Mouse (Mus musculus) midbrain, embryonic 13.5 days (tissue): Measurements from ENCODE around the gene Thnsl2. TPM values are rescaled to one million over a fixed set of nuclear protein-coding genes. Genes with fewer than 3 reads are reported as not detected.

Experiments used
- ATAC-seq: fragments of 200-750 bp; cut with Nextera tagmentation; 2 replicates; pipeline ENCODE4 v1.8.0; 2017; ENCODE audit warnings: mild to moderate bottlenecking, moderate TSS enrichment, moderate library complexity
- H3K27ac ChIP-seq: fragments of 300-500 bp; sonication (generic); 2 replicates; pipeline ENCODE4 v1.5.1; 2015; ENCODE audit warnings: inconsistent platforms, mild to moderate bottlenecking, moderate library complexity
- H3K27me3 ChIP-seq: fragments of 300-500 bp; sonication (generic); 2 replicates; pipeline ENCODE4 v1.6.1; 2015; ENCODE audit warnings: mild to moderate bottlenecking, inconsistent platforms
- H3K36me3 ChIP-seq: fragments of 300-500 bp; sonication (generic); 2 replicates; pipeline ENCODE4 v1.6.1; 2015; ENCODE audit warnings: mild to moderate bottlenecking, inconsistent platforms
- H3K4me1 ChIP-seq: fragments of 300-500 bp; sonication (generic); replicated peaks from 2 replicates; pipeline ENCODE4 v1.6.1; 2015; ENCODE audit warnings: inconsistent platforms
- H3K4me2 ChIP-seq: fragments of 300-500 bp; sonication (generic); replicated peaks from 2 replicates; pipeline ENCODE4 v1.6.1; 2015; ENCODE audit warnings: moderate library complexity, mild to moderate bottlenecking, inconsistent platforms
- H3K4me3 ChIP-seq: fragments of 300-500 bp; sonication (generic); replicated peaks from 2 replicates; pipeline ENCODE4 v1.5.1; 2015; ENCODE audit warnings: mild to moderate bottlenecking, inconsistent platforms
- H3K9ac ChIP-seq: fragments of 300-500 bp; sonication (generic); replicated peaks from 2 replicates; pipeline ENCODE4 v1.6.1; 2015; ENCODE audit warnings: mild to moderate bottlenecking, inconsistent platforms
- H3K9me3 ChIP-seq: fragments of 300-500 bp; sonication (generic); 2 replicates; pipeline ENCODE4 v1.6.1; 2016; ENCODE audit warnings: mild to moderate bottlenecking, inconsistent platforms
- WGBS: fragments of 180-500 bp; shearing (Covaris S2); methylation state at CpG from one replicate; pipeline ENCODE4 v1.1.7; 2015; 5-methylcytosine and 5-hydroxymethylcytosine counted together
- polyA plus RNA-seq: library from polyadenylated mRNA; unstranded; fragments of >200 nt; fragmentation: Nextera tagmentation; extraction: Ambion mirVana; gene quantifications from 2 replicates; pipeline ENCODE4 v1.2.1, GENCODE M21; 2015

Gene Thnsl2
- polyA plus RNA-seq, 1 experiment from 2014 or later: 3.9 TPM

GRCm38 (mm10) chr6:71156674-71157326, 12.6 kb upstream of the Thnsl2 start:
- ATAC-seq: no peak
- H3K9me3 ChIP-seq: no peaks in the 10 kb centered on the region
- no peak overlapping the region for H3K4me2 ChIP-seq
- no peak overlapping the region for H3K27ac ChIP-seq
- H3K4me1 ChIP-seq: no peaks in the 10 kb centered on the region
- no peaks in the 10 kb centered on the region for H3K27me3 ChIP-seq
- WGBS: 70% methylated on average over 5 of the region's 5 CpGs
- no peaks in the 10 kb centered on the region for H3K36me3 ChIP-seq
- H3K9ac ChIP-seq: no peak overlapping the region
- H3K4me3 ChIP-seq: no peak overlapping the region

- H3K4me1 ChIP-seq: peaks cover 5% of the 10 kb centered on the region; the same call in 1 of the 2 replicates
- no peak for ATAC-seq
- H3K4me2 ChIP-seq: no peak overlapping the region
- 86% methylated on average over 6 of the region's 6 CpGs for WGBS
- no peaks in the 10 kb centered on the region for H3K36me3 ChIP-seq
- H3K9ac ChIP-seq: no peak overlapping the region
- H3K27ac ChIP-seq: no peak overlapping the region
- H3K9me3 ChIP-seq: no peaks in the 10 kb centered on the region
- H3K27me3 ChIP-seq: no peaks in the 10 kb centered on the region
- H3K4me3 ChIP-seq: no peak overlapping the region
Observed at GRCm38 (mm10) chr6:71154861-71155260, 10.6 kb upstream of the Thnsl2 start.

GRCm38 (mm10) chr6:71153486-71153885, 9.2 kb upstream of the Thnsl2 start:
- WGBS: 89% methylated on average over 4 of the region's 4 CpGs
- H3K4me1 ChIP-seq: peaks cover 5% of the 10 kb centered on the region; the same call in 1 of the 2 replicates
- no peaks in the 10 kb centered on the region for H3K36me3 ChIP-seq
- H3K9ac ChIP-seq: no peak overlapping the region
- H3K9me3 ChIP-seq: no peaks in the 10 kb centered on the region
- no peaks in the 10 kb centered on the region for H3K27me3 ChIP-seq
- H3K27ac ChIP-seq: no peak overlapping the region
- no peak overlapping the region for H3K4me2 ChIP-seq
- no peak for ATAC-seq
- no peak overlapping the region for H3K4me3 ChIP-seq

- Histone ChIP-seq H3K9me3 (no peaks in the 10 kb centered on the region), H3K27ac (no peak overlapping the region), H3K36me3 (no peaks in the 10 kb centered on the region), H3K4me3 (no peak overlapping the region), H3K9ac (no peak overlapping the region), H3K27me3 (no peaks in the 10 kb centered on the region), H3K4me2 (no peak overlapping the region), H3K4me1 (peaks cover 5% of the 10 kb centered on the region; the same call in 1 of the 2 replicates)
- WGBS: 22% methylated on average over 10 of the region's 10 CpGs
- ATAC-seq: no peak
Observed at GRCm38 (mm10) chr6:71151098-71151497, 6.9 kb upstream of the Thnsl2 start.

GRCm38 (mm10) chr6:71149534-71149933, 5.3 kb upstream of the Thnsl2 start:
- Histone ChIP-seq H3K36me3 (no peaks in the 10 kb centered on the region), H3K4me3 (no peak overlapping the region), H3K4me1 (peaks cover 5% of the 10 kb centered on the region; the same call in 1 of the 2 replicates), H3K9ac (no peak overlapping the region), H3K27ac (no peak overlapping the region), H3K9me3 (no peaks in the 10 kb centered on the region), H3K27me3 (no peaks in the 10 kb centered on the region), H3K4me2 (no peak overlapping the region)
- peak; percentile 76 for ATAC-seq
- 20% methylated on average over 5 of the region's 5 CpGs for WGBS

- Histone ChIP-seq H3K9ac (no peak overlapping the region), H3K27ac (no peak overlapping the region), H3K9me3 (no peaks in the 10 kb centered on the region), H3K4me2 (no peak overlapping the region), H3K27me3 (no peaks in the 10 kb centered on the region), H3K4me1 (peaks cover 6% of the 10 kb centered on the region), H3K4me3 (no peak overlapping the region), H3K36me3 (no peaks in the 10 kb centered on the region)
- WGBS: 66% methylated on average over 6 of the region's 6 CpGs
- no peak for ATAC-seq
Observed at GRCm38 (mm10) chr6:71148336-71148735, 4.1 kb upstream of the Thnsl2 start.

- WGBS: 63% methylated on average over 3 of the region's 3 CpGs
- no peak overlapping the region for H3K4me3 ChIP-seq
Observed at GRCm38 (mm10) chr6:71145288-71145989, 1.2 kb upstream of the Thnsl2 start.

GRCm38 (mm10) chr6:71143154-71143893, 915 bp downstream of the Thnsl2 start:
- H3K4me3 ChIP-seq: peak overlapping the region; percentile 51
- under 1% methylated on average over 19 of the region's 19 CpGs for WGBS
- peak overlapping the region; percentile 78 for H3K9ac ChIP-seq
- peaks cover 5% of the 10 kb centered on the region for H3K4me1 ChIP-seq
- ATAC-seq: peak; percentile 25
- H3K27me3 ChIP-seq: no peaks in the 10 kb centered on the region
- no peaks in the 10 kb centered on the region for H3K9me3 ChIP-seq
- 0 out of 2 replicates have a peak overlapping the region, but pooled peaks have one; percentile 67 for H3K27ac ChIP-seq
- no peaks in the 10 kb centered on the region for H3K36me3 ChIP-seq
- peak overlapping the region; percentile 82 for H3K4me2 ChIP-seq

More at GRCm38 (mm10) chr6:71145288-71145989, 1.2 kb upstream of the Thnsl2 start:
- no peak for ATAC-seq
- Histone ChIP-seq H3K36me3 (no peaks in the 10 kb centered on the region), H3K4me2 (no peak overlapping the region), H3K9ac (no peak overlapping the region), H3K27ac (no peak overlapping the region), H3K4me1 (peaks cover 5% of the 10 kb centered on the region), H3K9me3 (no peaks in the 10 kb centered on the region), H3K27me3 (no peaks in the 10 kb centered on the region)

GRCm38 (mm10) chr6:71135031-71135430, 9.2 kb downstream of the Thnsl2 start:
- no peaks in the 10 kb centered on the region for H3K27me3 ChIP-seq
- no peak overlapping the region for H3K9ac ChIP-seq
- H3K4me2 ChIP-seq: no peak overlapping the region
- no peak for ATAC-seq
- WGBS: 83% methylated on average over 3 of the region's 3 CpGs
- H3K27ac ChIP-seq: no peak overlapping the region
- H3K4me3 ChIP-seq: no peak overlapping the region
- no peaks in the 10 kb centered on the region for H3K4me1 ChIP-seq
- H3K9me3 ChIP-seq: no peaks in the 10 kb centered on the region
- no peaks in the 10 kb centered on the region for H3K36me3 ChIP-seq

GRCm38 (mm10) chr6:71133559-71133958, 10.7 kb downstream of the Thnsl2 start:
- ATAC-seq: no peak
- Histone ChIP-seq H3K27me3 (no peaks in the 10 kb centered on the region), H3K4me3 (no peak overlapping the region), H3K36me3 (no peaks in the 10 kb centered on the region), H3K9me3 (no peaks in the 10 kb centered on the region), H3K27ac (no peak overlapping the region), H3K4me1 (no peaks in the 10 kb centered on the region), H3K9ac (no peak overlapping the region), H3K4me2 (no peak overlapping the region)
- 83% methylated on average over 11 of the region's 11 CpGs for WGBS

- Histone ChIP-seq H3K9me3 (no peaks in the 10 kb centered on the region), H3K27ac (no peak overlapping the region), H3K27me3 (no peaks in the 10 kb centered on the region), H3K4me3 (no peak overlapping the region), H3K9ac (no peak overlapping the region), H3K36me3 (no peaks in the 10 kb centered on the region), H3K4me1 (no peaks in the 10 kb centered on the region), H3K4me2 (no peak overlapping the region)
- ATAC-seq: no peak
Observed at GRCm38 (mm10) chr6:71131038-71131437, 13.2 kb downstream of the Thnsl2 start.

- Histone ChIP-seq H3K4me1 (no peaks in the 10 kb centered on the region), H3K27me3 (no peaks in the 10 kb centered on the region), H3K4me3 (no peak overlapping the region), H3K27ac (no peak overlapping the region), H3K4me2 (no peak overlapping the region), H3K36me3 (no peaks in the 10 kb centered on the region), H3K9me3 (no peaks in the 10 kb centered on the region), H3K9ac (no peak overlapping the region)
- no peak for ATAC-seq
- 85% methylated on average over 1 of the region's 1 CpGs for WGBS
Observed at GRCm38 (mm10) chr6:71130269-71130668, 14.0 kb downstream of the Thnsl2 start.
